Mouse (Mus musculus) midbrain, embryonic 16.5 days (tissue): Measurements from ENCODE around the gene C6. TPM values are rescaled to one million over a fixed set of nuclear protein-coding genes. Genes with fewer than 3 reads are reported as not detected.

Experiments used
- ATAC-seq: fragments of 200-750 bp; cut with Nextera tagmentation; 2 replicates; pipeline ENCODE4 v1.8.0; 2017; ENCODE audit warnings: moderate TSS enrichment
- H3K27ac ChIP-seq: fragments of 300-500 bp; sonication (generic); 2 replicates; pipeline ENCODE4 v1.5.1; 2014; ENCODE audit warnings: mild to moderate bottlenecking, low read length, mixed read lengths
- H3K27me3 ChIP-seq: fragments of 300-500 bp; sonication (generic); 2 replicates; pipeline ENCODE4 v1.6.1; 2014; ENCODE audit warnings: low read depth, low read length, mixed read lengths; ENCODE audit not compliant: control insufficient read depth, insufficient read depth
- H3K36me3 ChIP-seq: fragments of 300-500 bp; sonication (generic); 2 replicates; pipeline ENCODE4 v1.6.1; 2014; ENCODE audit warnings: mild to moderate bottlenecking, low read length, moderate library complexity, mixed read lengths; ENCODE audit not compliant: control insufficient read depth, insufficient read depth
- H3K4me1 ChIP-seq: fragments of 300-500 bp; sonication (generic); 2 replicates; pipeline ENCODE4 v1.6.1; 2014; ENCODE audit warnings: mild to moderate bottlenecking, low read length, mixed read lengths; ENCODE audit not compliant: control insufficient read depth, insufficient read depth
- H3K4me2 ChIP-seq: fragments of 300-500 bp; sonication (generic); 2 replicates; pipeline ENCODE4 v1.6.1; 2014; ENCODE audit warnings: mild to moderate bottlenecking, low read length, mixed read lengths
- H3K4me3 ChIP-seq: fragments of 300-500 bp; sonication (generic); 2 replicates; pipeline ENCODE4 v1.5.1; 2014; ENCODE audit warnings: low read depth, mild to moderate bottlenecking, low read length, moderate library complexity, mixed read lengths
- H3K9ac ChIP-seq: fragments of 300-500 bp; sonication (generic); 2 replicates; pipeline ENCODE4 v1.6.1; 2014; ENCODE audit warnings: low read depth, low read length, mixed read lengths
- H3K9me3 ChIP-seq: fragments of 300-500 bp; sonication (generic); replicated peaks from 2 replicates; pipeline ENCODE4 v1.6.1; 2014; ENCODE audit warnings: mild to moderate bottlenecking, low read length, mixed read lengths; ENCODE audit not compliant: control insufficient read depth, poor library complexity, severe bottlenecking
- WGBS: fragments of 180-500 bp; shearing (Covaris S2); extraction: QIAGEN DNeasy Blood & Tissue Kit; methylation state at CpG from one replicate; pipeline ENCODE4 v1.1.7; 2014; 5-methylcytosine and 5-hydroxymethylcytosine counted together
- polyA plus RNA-seq: library from polyadenylated mRNA; unstranded; fragments of >200 nt; fragmentation: Nextera tagmentation; extraction: Ambion mirVana; gene quantifications from 2 replicates; pipeline ENCODE4 v1.2.1, GENCODE M21; 2015

C6 gene
- polyA plus RNA-seq, 1 experiment from 2014 or later = not detected

- ATAC-seq = no peak
- 91% methylated on average over 5 of the region's 5 CpGs for WGBS
Measured at GRCm38 (mm10) chr15:4814976-4815375, 88.0 kb downstream of the C6 start.

GRCm38 (mm10) chr15:4815711-4816110 is 88.7 kb downstream of the C6 start:
- Histone ChIP-seq H3K27ac (no peak overlapping the region), H3K27me3 (no peaks in the 10 kb centered on the region), H3K4me3 (no peak overlapping the region), H3K36me3 (no peaks in the 10 kb centered on the region), H3K9ac (no peak overlapping the region), H3K4me1 (no peaks in the 10 kb centered on the region), H3K9me3 (no peaks in the 10 kb centered on the region), H3K4me2 (no peak overlapping the region)
- WGBS = 93% methylated on average over 2 of the region's 2 CpGs
- ATAC-seq = no peak

More at GRCm38 (mm10) chr15:4814976-4815375, 88.0 kb downstream of the C6 start:
- H3K27ac ChIP-seq = no peak overlapping the region
- no peaks in the 10 kb centered on the region for H3K4me1 ChIP-seq
- H3K9ac ChIP-seq = no peak overlapping the region
- no peaks in the 10 kb centered on the region for H3K27me3 ChIP-seq
- no peak overlapping the region for H3K4me3 ChIP-seq
- H3K4me2 ChIP-seq = no peak overlapping the region
- no peaks in the 10 kb centered on the region for H3K9me3 ChIP-seq
- no peaks in the 10 kb centered on the region for H3K36me3 ChIP-seq

GRCm38 (mm10) chr15:4816752-4817493 is 89.9 kb downstream of the C6 start:
- H3K36me3 ChIP-seq = no peaks in the 10 kb centered on the region
- H3K9me3 ChIP-seq = no peaks in the 10 kb centered on the region
- no peak overlapping the region for H3K4me3 ChIP-seq
- H3K27me3 ChIP-seq = no peaks in the 10 kb centered on the region
- H3K4me1 ChIP-seq = no peaks in the 10 kb centered on the region
- no peak for ATAC-seq
- no peak overlapping the region for H3K9ac ChIP-seq
- WGBS = 94% methylated on average over 10 of the region's 10 CpGs
- H3K27ac ChIP-seq = no peak overlapping the region
- no peak overlapping the region for H3K4me2 ChIP-seq

- no peak for ATAC-seq
- H3K4me3 ChIP-seq = no peak overlapping the region
- H3K9me3 ChIP-seq = no peaks in the 10 kb centered on the region
- H3K27ac ChIP-seq = no peak overlapping the region
- no peaks in the 10 kb centered on the region for H3K27me3 ChIP-seq
- no peak overlapping the region for H3K9ac ChIP-seq
- H3K36me3 ChIP-seq = no peaks in the 10 kb centered on the region
- 87% methylated on average over 3 of the region's 3 CpGs for WGBS
- H3K4me2 ChIP-seq = no peak overlapping the region
- no peaks in the 10 kb centered on the region for H3K4me1 ChIP-seq
Measured at GRCm38 (mm10) chr15:4818437-4818836, 91.5 kb downstream of the C6 start.

- Histone ChIP-seq H3K4me3 (no peak overlapping the region), H3K9me3 (no peaks in the 10 kb centered on the region), H3K4me1 (no peaks in the 10 kb centered on the region), H3K27ac (no peak overlapping the region), H3K9ac (no peak overlapping the region), H3K4me2 (no peak overlapping the region), H3K27me3 (no peaks in the 10 kb centered on the region), H3K36me3 (no peaks in the 10 kb centered on the region)
- WGBS = 76% methylated on average over 1 of the region's 1 CpGs
- no peak for ATAC-seq
Measured at GRCm38 (mm10) chr15:4821161-4821560, 94.2 kb downstream of the C6 start.

GRCm38 (mm10) chr15:4821824-4822223 is 94.8 kb downstream of the C6 start:
- no peaks in the 10 kb centered on the region for H3K27me3 ChIP-seq
- H3K4me1 ChIP-seq = no peaks in the 10 kb centered on the region
- no peak overlapping the region for H3K4me3 ChIP-seq
- H3K9me3 ChIP-seq = no peaks in the 10 kb centered on the region
- H3K9ac ChIP-seq = no peak overlapping the region
- WGBS = 95% methylated on average over 8 of the region's 8 CpGs
- H3K4me2 ChIP-seq = no peak overlapping the region
- ATAC-seq = no peak
- H3K27ac ChIP-seq = no peak overlapping the region
- H3K36me3 ChIP-seq = no peaks in the 10 kb centered on the region

GRCm38 (mm10) chr15:4827736-4828135 is 100.8 kb downstream of the C6 start:
- no peak for ATAC-seq
- H3K9me3 ChIP-seq = no peaks in the 10 kb centered on the region
- no peak overlapping the region for H3K27ac ChIP-seq
- H3K4me1 ChIP-seq = no peaks in the 10 kb centered on the region
- H3K4me2 ChIP-seq = no peak overlapping the region
- H3K36me3 ChIP-seq = no peaks in the 10 kb centered on the region
- H3K27me3 ChIP-seq = no peaks in the 10 kb centered on the region
- H3K4me3 ChIP-seq = no peak overlapping the region
- no peak overlapping the region for H3K9ac ChIP-seq

GRCm38 (mm10) chr15:4836354-4836753 is 109.4 kb downstream of the C6 start:
- H3K4me3 ChIP-seq = no peak overlapping the region
- no peaks in the 10 kb centered on the region for H3K9me3 ChIP-seq
- 85% methylated on average over 3 of the region's 3 CpGs for WGBS
- no peaks in the 10 kb centered on the region for H3K27me3 ChIP-seq
- H3K4me1 ChIP-seq = no peaks in the 10 kb centered on the region
- no peak overlapping the region for H3K27ac ChIP-seq
- H3K9ac ChIP-seq = no peak overlapping the region
- H3K36me3 ChIP-seq = no peaks in the 10 kb centered on the region
- H3K4me2 ChIP-seq = no peak overlapping the region
- ATAC-seq = no peak

GRCm38 (mm10) chr15:4850015-4850414 is 123.0 kb downstream of the C6 start:
- no peak overlapping the region for H3K4me3 ChIP-seq
- no peak overlapping the region for H3K4me2 ChIP-seq
- H3K27ac ChIP-seq = no peak overlapping the region
- no peaks in the 10 kb centered on the region for H3K9me3 ChIP-seq
- no peaks in the 10 kb centered on the region for H3K36me3 ChIP-seq
- no peak for ATAC-seq
- 93% methylated on average over 1 of the region's 1 CpGs for WGBS
- H3K4me1 ChIP-seq = no peaks in the 10 kb centered on the region
- H3K9ac ChIP-seq = no peak overlapping the region
- H3K27me3 ChIP-seq = no peaks in the 10 kb centered on the region
